Mouse (Mus musculus) stomach, postnatal 0 days (tissue): ENCODE measurements around the gene Tctex1d2.

Source experiments
- CTCF ChIP-seq: IDR thresholded peaks from 2 replicates; pipeline ENCODE4 v1.5.1; 2016; ENCODE audit warnings: antibody characterized with exemption, low read depth, mild to moderate bottlenecking, moderate library complexity
- EP300 ChIP-seq: optimal IDR thresholded peaks from 2 replicates; pipeline ENCODE3; 2016; ENCODE audit warnings: antibody characterized with exemption

DNA sequence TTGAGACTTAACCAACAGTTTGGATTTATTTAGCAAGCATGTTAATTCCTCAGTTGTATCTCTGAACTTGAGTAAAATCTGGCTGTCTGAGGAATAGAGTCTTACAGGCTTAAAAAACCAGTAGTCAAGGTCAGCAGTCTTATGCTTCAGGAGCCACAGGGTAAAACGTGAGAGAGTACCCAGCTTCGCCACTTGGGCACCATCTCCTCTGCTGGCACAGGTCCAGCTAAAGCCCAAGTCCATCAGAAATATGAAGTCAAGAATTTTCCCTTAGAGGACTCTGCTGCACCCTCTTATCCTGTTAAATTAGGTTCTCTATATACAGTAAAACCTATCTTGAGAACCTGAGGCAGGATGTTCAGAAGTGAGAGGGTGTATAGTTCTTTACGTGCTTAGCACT, 32.7 kb upstream of the Tctex1d2 start:
- TF ChIP-seq CTCF (no peak), EP300 (no peak)
